Mouse (Mus musculus) MEL (cell line): ENCODE measurements at regions not wholly inside any gene's neighbourhood (a gene's known extent, or its start where the extent isn't known, plus 50 kb on each side); places are given as distances from the start of the nearest gene placed in this dataset.

Source experiments
- DNase-seq: peaks from one replicate; pipeline ENCODE4 v3.0.0; 2011; ENCODE audit warnings: low read depth, low spot score
- H3K27ac ChIP-seq: 2 replicates; pipeline ENCODE4 v1.5.1; 2012; ENCODE audit warnings: low read depth, mild to moderate bottlenecking, control low read depth, low read length, moderate library complexity; ENCODE audit not compliant: control insufficient read depth
- H3K27me3 ChIP-seq, 2 experiments: fragments of 150-350 bp in 1 of 2; sonication (generic) in 1 of 2; 2 replicates each; pipeline ENCODE4 v1.6.1; 2012; ENCODE audit warnings: low read length in 2 of 2, mild to moderate bottlenecking in 2 of 2, improper control_type of control experiment in 1 of 2, moderate library complexity in 1 of 2; ENCODE audit not compliant: insufficient read depth in 2 of 2, control insufficient read depth in 1 of 2
- H3K36me3 ChIP-seq, 2 experiments: 2 replicates each; pipeline ENCODE4 v1.6.1; 2012 to 2014; ENCODE audit warnings: low read length in 2 of 2, improper control_type of control experiment in 1 of 2, inconsistent platforms in 1 of 2, mild to moderate bottlenecking in 1 of 2; ENCODE audit not compliant: insufficient read depth in 2 of 2, control insufficient read depth in 1 of 2
- H3K4me1 ChIP-seq, 2 experiments: fragments of 150-350 bp in 1 of 2; sonication (generic) in 1 of 2; 2 replicates each; pipeline ENCODE4 v1.6.1; 2012; ENCODE audit warnings: low read length in 2 of 2, improper control_type of control experiment in 1 of 2, mild to moderate bottlenecking in 1 of 2; ENCODE audit not compliant: insufficient read depth in 2 of 2, control insufficient read depth in 1 of 2
- H3K4me3 ChIP-seq, 2 experiments: fragments of 150-350 bp in 1 of 2; sonication (generic) in 1 of 2; 2 replicates each; pipeline ENCODE4 v1.5.1; 2012; ENCODE audit warnings: low read depth in 2 of 2, low read length in 2 of 2, mild to moderate bottlenecking in 2 of 2, moderate library complexity in 2 of 2, control low read depth in 1 of 2, improper control_type of control experiment in 1 of 2; ENCODE audit not compliant: control insufficient read depth in 1 of 2, insufficient read depth in 1 of 2
- H3K79me2 ChIP-seq: 2 replicates; pipeline ENCODE4 v1.6.1; 2012; ENCODE audit warnings: mild to moderate bottlenecking, low read length, moderate library complexity; ENCODE audit not compliant: control insufficient read depth, poor library complexity, insufficient read depth
- H3K9ac ChIP-seq: 2 replicates; pipeline ENCODE4 v1.6.1; 2012; ENCODE audit warnings: low read depth, mild to moderate bottlenecking, control low read depth, low read length, moderate library complexity; ENCODE audit not compliant: control insufficient read depth, poor library complexity, severe bottlenecking
- H3K9me3 ChIP-seq: fragments of 150-350 bp; sonication (generic); replicated peaks from 2 replicates; pipeline ENCODE4 v1.6.1; 2012; ENCODE audit warnings: mild to moderate bottlenecking, low read length, improper control_type of control experiment, moderate library complexity; ENCODE audit not compliant: insufficient read depth
- BHLHE40 ChIP-seq: IDR thresholded peaks from 2 replicates; pipeline ENCODE4 v1.6.1; 2012; ENCODE audit warnings: low read depth, mild to moderate bottlenecking, inconsistent platforms, low read length, improper control_type of control experiment, borderline replicate concordance
- CHD2 ChIP-seq: IDR thresholded peaks from 2 replicates; pipeline ENCODE4 v1.6.1; 2011; ENCODE audit warnings: low read length, improper control_type of control experiment
- CTCF ChIP-seq, 3 experiments: IDR thresholded peaks in 2 of 3; conservative IDR thresholded peaks in 1 of 3; 2 replicates each; pipeline ENCODE4 v1.5.1; 2011 to 2012; ENCODE audit warnings: low read length in 3 of 3, low read depth in 2 of 3, mild to moderate bottlenecking in 2 of 3, improper control_type of control experiment in 1 of 3, inconsistent platforms in 1 of 3, mixed read lengths in 1 of 3, moderate library complexity in 1 of 3; ENCODE audit not compliant: control insufficient read depth in 1 of 3, insufficient read depth in 1 of 3, poor library complexity in 1 of 3, severe bottlenecking in 1 of 3
- E2F4 ChIP-seq: IDR thresholded peaks from 2 replicates; pipeline ENCODE4 v1.6.1; 2011; ENCODE audit warnings: low read depth, low read length, improper control_type of control experiment, borderline replicate concordance
- GABPA ChIP-seq: IDR thresholded peaks from 2 replicates; pipeline ENCODE4 v1.6.1; 2012; ENCODE audit warnings: low read depth, mild to moderate bottlenecking, inconsistent platforms, low read length, improper control_type of control experiment, moderate library complexity
- JUND ChIP-seq: IDR thresholded peaks from 2 replicates; pipeline ENCODE4 v1.6.1; 2011; ENCODE audit warnings: low read depth, mild to moderate bottlenecking, improper control_type of control experiment, low read length
- MAFK ChIP-seq: IDR thresholded peaks from 2 replicates; pipeline ENCODE4 v1.6.1; 2011; ENCODE audit warnings: low read depth, mild to moderate bottlenecking, low read length, improper control_type of control experiment, borderline replicate concordance
- MAX ChIP-seq: IDR thresholded peaks from 2 replicates; pipeline ENCODE4 v1.6.1; 2011; ENCODE audit warnings: low read length, improper control_type of control experiment
- MAZ ChIP-seq: IDR thresholded peaks from 2 replicates; pipeline ENCODE4 v1.6.1; 2012; ENCODE audit warnings: low read depth, mild to moderate bottlenecking, inconsistent platforms, low read length, improper control_type of control experiment
- MEF2A ChIP-seq: IDR thresholded peaks from 2 replicates; pipeline ENCODE4 v1.6.1; 2014; ENCODE audit warnings: low read depth, mild to moderate bottlenecking, inconsistent platforms, low read length, improper control_type of control experiment; ENCODE audit not compliant: poor library complexity, insufficient replicate concordance, severe bottlenecking; ENCODE audit errors: extremely low read depth
- MXI1 ChIP-seq: IDR thresholded peaks from 2 replicates; pipeline ENCODE4 v1.6.1; 2011; ENCODE audit warnings: mild to moderate bottlenecking, low read depth, low read length, improper control_type of control experiment
- MYB ChIP-seq: IDR thresholded peaks from 2 replicates; pipeline ENCODE4 v1.6.1; 2011; ENCODE audit warnings: mild to moderate bottlenecking, low read depth, low read length, improper control_type of control experiment
- NELFE ChIP-seq: IDR thresholded peaks from 2 replicates; pipeline ENCODE4 v1.6.1; 2011; ENCODE audit warnings: low read depth, low read length, improper control_type of control experiment
- POLR2A ChIP-seq, 2 experiments: IDR thresholded peaks; 2 replicates each; pipeline ENCODE4 v1.6.1; 2011 to 2012; ENCODE audit warnings: low read length in 2 of 2, mild to moderate bottlenecking in 2 of 2, control low read depth in 1 of 2, improper control_type of control experiment in 1 of 2, low read depth in 1 of 2, moderate library complexity in 1 of 2; ENCODE audit not compliant: control insufficient read depth in 1 of 2, insufficient read depth in 1 of 2, poor library complexity in 1 of 2
- POLR2AphosphoS5 ChIP-seq: IDR thresholded peaks from 2 replicates; pipeline ENCODE4 v1.6.1; 2012; ENCODE audit warnings: low read depth, borderline replicate concordance, mild to moderate bottlenecking, inconsistent platforms, low read length, moderate library complexity, mixed read lengths
- RAD21 ChIP-seq: IDR thresholded peaks from 2 replicates; pipeline ENCODE4 v1.6.1; 2011; ENCODE audit warnings: mild to moderate bottlenecking, low read depth, low read length, improper control_type of control experiment
- SMC3 ChIP-seq: IDR thresholded peaks from 2 replicates; pipeline ENCODE4 v1.6.1; 2011; ENCODE audit warnings: low read depth, low read length, improper control_type of control experiment
- TCF12 ChIP-seq: IDR thresholded peaks from 2 replicates; pipeline ENCODE4 v1.6.1; 2014; ENCODE audit warnings: low read depth, mild to moderate bottlenecking, inconsistent platforms, low read length, improper control_type of control experiment, moderate library complexity
- UBTF ChIP-seq: IDR thresholded peaks from 2 replicates; pipeline ENCODE4 v1.6.1; 2012; ENCODE audit warnings: low read depth, mild to moderate bottlenecking, inconsistent platforms, low read length, improper control_type of control experiment, moderate library complexity, borderline replicate concordance; ENCODE audit not compliant: insufficient read depth
- ZMIZ1 ChIP-seq: IDR thresholded peaks from 2 replicates; pipeline ENCODE4 v1.6.1; 2012; ENCODE audit warnings: low read depth, mild to moderate bottlenecking, inconsistent platforms, low read length, improper control_type of control experiment, moderate library complexity
- ZNF384 ChIP-seq: IDR thresholded peaks from 2 replicates; pipeline ENCODE4 v1.6.1; 2012; ENCODE audit warnings: low read depth, mild to moderate bottlenecking, inconsistent platforms, low read length, improper control_type of control experiment

DNA sequence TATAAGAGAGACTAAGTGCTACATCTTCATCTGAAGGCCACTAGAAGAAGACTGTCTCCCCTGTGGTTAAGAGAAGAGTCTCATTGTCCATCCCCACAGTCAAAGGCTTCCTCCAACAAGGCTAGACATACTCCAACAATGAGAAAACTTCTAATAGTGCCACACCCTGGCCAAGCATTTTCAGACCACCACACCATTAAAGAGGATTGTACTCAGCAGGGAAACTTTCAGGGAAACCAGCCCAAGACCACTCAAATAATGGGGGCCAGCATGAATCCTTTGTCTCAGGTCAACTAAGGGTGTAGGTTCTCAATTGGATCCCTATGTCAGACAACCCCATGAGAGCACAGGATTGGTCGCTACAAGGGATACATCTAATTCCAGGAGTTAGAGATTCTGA, 179.4 kb upstream of the Pcdh17 start:
- H3K27me3 ChIP-seq: no peaks in the 10 kb centered on the region
- TF ChIP-seq CTCF (IDR thresholded peaks at IDR 0.05 in 2 of 3, conservative IDR thresholded peaks at IDR 0.05 in 1 of 3; ENCODE audit: control insufficient read depth in 1 of 3, insufficient read depth in 1 of 3, low read depth in 2 of 3, low read length in 3 of 3, poor library complexity in 1 of 3, severe bottlenecking in 1 of 3): no peak
- no peak for TF ChIP-seq NELFE
- no peak for TF ChIP-seq POLR2AphosphoS5
- TF ChIP-seq MYB: no peak
- TF ChIP-seq TCF12: no peak
- no peak for TF ChIP-seq MAX
- TF ChIP-seq CHD2: no peak
- no peak for TF ChIP-seq E2F4
- TF ChIP-seq RAD21: no peak
- no peak for TF ChIP-seq ZNF384
- no peak for TF ChIP-seq MAZ
- no peak for TF ChIP-seq BHLHE40
- TF ChIP-seq MEF2A: no peak
- TF ChIP-seq SMC3: no peak
- no peak for TF ChIP-seq UBTF
- no peak for TF ChIP-seq MAFK
- TF ChIP-seq GABPA: no peak
- no peak for TF ChIP-seq MXI1
- TF ChIP-seq, all 39 proteins: peak for 0
- Histone ChIP-seq H3K36me3 (no peaks in the 10 kb centered on the region), H3K27ac (no peak overlapping the region), H3K4me3 (no peak overlapping the region), H3K9me3 (no peaks in the 10 kb centered on the region), H3K9ac (no peak overlapping the region), H3K79me2 (no peaks in the 10 kb centered on the region), H3K4me1 (no peaks in the 10 kb centered on the region)
- no peak for DNase-seq

- H3K9ac ChIP-seq: no peak overlapping the region
- H3K79me2 ChIP-seq: no peaks in the 10 kb centered on the region
- H3K4me1 ChIP-seq: no peaks in the 10 kb centered on the region
These were observed 177.1 kb upstream of the Pcdh17 start for GRCm38 (mm10) chr14:84266217-84266616.

More at GRCm38 (mm10) chr14:84266217-84266616, 177.1 kb upstream of the Pcdh17 start:
- H3K36me3 ChIP-seq: no peaks in the 10 kb centered on the region
- no peaks in the 10 kb centered on the region for H3K27me3 ChIP-seq
- DNase-seq: no peak
- no peak for TF ChIP-seq JUND
- no peak for TF ChIP-seq MEF2A
- no peak for TF ChIP-seq SMC3
- no peak for TF ChIP-seq MYB
- TF ChIP-seq POLR2A (IDR thresholded peaks at IDR 0.05; ENCODE audit: control insufficient read depth in 1 of 2, insufficient read depth in 1 of 2, low read depth in 1 of 2, low read length in 2 of 2, poor library complexity in 1 of 2): no peak
- TF ChIP-seq MXI1: no peak
- no peak for TF ChIP-seq ZMIZ1
- TF ChIP-seq, all 39 proteins: peak for 0
- Histone ChIP-seq H3K9me3 (no peaks in the 10 kb centered on the region), H3K4me3 (no peak overlapping the region), H3K27ac (no peak overlapping the region)
